Mouse (Mus musculus): ENCODE measurements around the gene Gm12695.
A peak's percentile ranks its signal among the peaks of the same experiment; 100 is the strongest.

Gene Gm12695

DNA sequence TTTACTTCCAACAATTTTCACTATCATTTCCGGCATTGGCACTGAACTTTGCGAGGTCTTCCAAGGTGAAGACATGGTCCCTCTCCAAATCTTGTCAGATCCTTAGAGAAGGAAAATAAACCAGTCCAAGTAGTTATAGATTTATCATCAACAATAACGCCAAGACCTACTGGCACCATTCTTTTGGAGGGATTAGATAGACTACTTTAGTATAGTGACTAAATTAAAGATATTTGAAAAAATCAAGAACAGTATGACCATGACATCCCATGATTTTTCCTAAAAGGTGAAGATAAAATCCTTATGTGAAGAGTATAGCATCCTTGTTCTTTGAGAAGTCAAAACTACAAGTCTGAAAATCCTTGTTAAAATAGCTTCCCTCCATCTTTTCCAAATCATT, at the start of gene Gm12695:
Gm12695 (minus strand) TSS at position 101 of the 400 bp plus-strand sequence.
- no peak for DNase-seq (ENCODE audit: low spot score)

GRCm38 (mm10) chr4:96825540-96826045, 40.6 kb upstream of the Gm12695 start:
- DNase-seq (ENCODE audit: low spot score), result no peak

- DNase-seq (ENCODE audit: low spot score), result no peak
These were observed 22.1 kb upstream of the Gm12695 start for GRCm38 (mm10) chr4:96806824-96807808.

DNA sequence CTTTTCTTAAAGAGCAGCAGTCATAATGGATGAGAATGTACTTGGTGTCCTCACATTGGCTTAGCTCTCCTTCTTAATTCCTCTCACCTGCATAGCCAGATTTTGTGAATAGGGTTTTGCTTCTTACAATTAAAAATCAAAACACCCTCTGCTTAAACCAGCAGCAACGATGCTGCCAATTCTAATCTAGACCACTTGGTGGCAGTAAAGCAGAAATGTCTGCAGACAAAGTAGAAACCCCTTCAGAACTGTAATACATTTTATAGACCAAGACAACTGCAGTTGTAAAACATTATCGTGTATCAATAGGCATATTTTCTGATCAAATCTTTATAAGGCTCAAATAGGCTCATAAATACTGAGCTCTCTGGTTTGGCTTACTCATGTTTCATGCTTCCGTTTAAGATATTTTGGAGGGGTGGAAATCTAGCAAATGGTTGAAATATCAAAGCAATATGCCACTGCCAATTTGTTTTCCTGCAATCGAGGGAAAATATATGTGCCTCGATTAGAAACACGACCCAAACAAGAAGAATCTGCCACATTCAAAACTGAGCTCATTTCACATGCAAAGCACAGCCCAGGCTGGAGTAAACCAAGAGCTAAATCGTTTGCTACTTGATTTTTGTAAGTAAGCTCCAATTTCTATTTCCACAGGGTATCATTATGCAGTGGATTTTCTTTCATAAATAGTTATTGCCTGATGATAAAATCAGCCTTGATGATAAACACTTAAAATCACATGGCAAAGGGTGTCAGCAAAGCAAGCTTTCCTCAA, 14.6 kb upstream of the Gm12695 start:
- DNase-seq (ENCODE audit: low spot score), result peak; percentile 16

DNA sequence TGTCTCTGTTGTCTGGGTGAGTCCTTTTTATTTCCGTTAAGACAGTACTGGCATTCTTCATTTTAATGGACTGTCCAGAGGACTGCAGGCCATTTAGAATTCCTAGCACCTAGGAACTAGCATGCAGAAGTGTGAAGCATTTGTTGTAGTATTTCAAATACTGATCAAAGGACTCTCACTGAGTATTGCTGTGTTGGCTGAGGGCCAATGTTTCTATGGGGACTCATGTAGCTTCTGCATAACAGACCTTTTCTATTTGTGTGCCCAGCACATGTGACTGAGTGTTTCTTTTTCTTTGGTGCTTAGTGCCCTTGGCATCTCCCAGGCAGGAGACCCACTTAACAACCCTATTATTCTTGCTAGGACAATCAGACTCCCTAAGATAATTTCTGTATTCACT, 12.6 kb upstream of the Gm12695 start:
- no peak for DNase-seq (ENCODE audit: low spot score)

GRCm38 (mm10) chr4:96791301-96791700, 6.3 kb upstream of the Gm12695 start:
- no peak for DNase-seq (ENCODE audit: low spot score)

- DNase-seq (ENCODE audit: low spot score), result no peak
These were observed 4.9 kb upstream of the Gm12695 start for GRCm38 (mm10) chr4:96789905-96790304.

DNA sequence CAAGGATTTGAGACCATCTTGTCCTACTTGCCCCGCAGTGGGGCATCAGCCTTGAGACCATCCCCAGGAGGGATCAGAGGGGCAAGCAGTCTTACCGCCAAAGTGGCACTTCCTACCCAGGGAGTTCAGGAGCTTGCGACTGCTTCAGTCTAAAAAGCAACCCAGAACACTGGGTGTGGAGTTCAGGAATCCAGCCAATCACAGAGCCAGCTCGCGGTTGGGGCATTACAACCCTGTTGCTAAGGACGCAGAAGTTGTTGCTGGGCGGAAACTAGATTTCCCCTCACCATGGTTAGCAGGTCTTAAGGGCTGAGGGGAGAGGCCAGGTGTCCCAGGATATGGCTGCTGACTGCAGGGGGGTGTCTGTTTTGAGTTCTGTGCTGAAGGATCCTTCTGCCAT, 1.6 kb upstream of the Gm12695 start:
- no peak for DNase-seq (ENCODE audit: low spot score)

DNA sequence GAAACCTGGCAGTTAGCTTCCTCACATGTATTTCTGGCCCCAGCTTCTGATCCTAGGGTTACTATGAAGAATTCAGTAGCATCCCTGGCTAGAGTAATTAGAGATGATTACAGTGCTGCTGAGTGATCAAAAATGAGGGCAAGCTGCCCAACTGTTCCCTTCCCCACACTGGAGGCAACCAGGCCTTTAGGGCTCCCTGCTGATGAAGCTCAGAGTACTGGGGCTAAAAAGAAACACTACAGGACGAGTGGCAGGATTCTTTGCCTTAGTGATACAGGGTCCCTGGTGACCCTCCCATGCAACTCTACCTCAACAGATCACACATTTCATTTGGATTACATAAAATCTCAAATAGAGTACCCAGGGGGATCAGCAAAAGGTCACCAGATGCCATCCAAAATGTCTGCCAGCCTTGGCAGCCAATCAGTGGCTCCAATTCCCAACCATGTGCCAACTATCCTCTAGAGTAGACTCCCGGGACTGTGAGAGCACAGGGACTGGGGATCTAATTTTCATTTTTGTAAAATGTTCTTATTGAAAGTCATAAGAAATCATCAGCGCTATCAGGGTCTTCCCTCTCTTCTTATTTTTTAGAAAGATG, 11.9 kb downstream of the Gm12695 start:
- DNase-seq (ENCODE audit: low spot score), result no peak

- DNase-seq (ENCODE audit: low spot score), result no peak
These were observed 18.5 kb downstream of the Gm12695 start for GRCm38 (mm10) chr4:96766396-96766998.

DNA sequence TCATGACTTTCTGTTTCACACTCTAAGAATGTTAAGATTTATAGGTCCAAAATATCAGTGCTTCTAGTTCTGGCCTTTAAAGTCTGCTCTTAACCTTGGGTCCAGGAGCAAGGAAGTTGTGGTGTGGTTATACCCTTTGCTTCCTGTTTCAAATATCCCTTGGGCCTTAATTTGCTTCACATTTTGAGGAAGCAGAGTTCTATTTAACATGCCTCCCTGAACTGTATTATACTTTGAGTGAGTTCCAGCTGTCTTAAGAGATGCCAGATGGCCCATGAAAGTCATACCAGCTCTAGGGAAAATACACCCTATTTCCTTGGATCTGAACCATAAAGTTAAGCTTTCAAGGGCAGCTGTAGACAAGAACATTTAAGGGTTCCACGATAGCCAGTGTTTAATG, 33.0 kb downstream of the Gm12695 start:
- DNase-seq (ENCODE audit: low spot score), result no peak

DNA sequence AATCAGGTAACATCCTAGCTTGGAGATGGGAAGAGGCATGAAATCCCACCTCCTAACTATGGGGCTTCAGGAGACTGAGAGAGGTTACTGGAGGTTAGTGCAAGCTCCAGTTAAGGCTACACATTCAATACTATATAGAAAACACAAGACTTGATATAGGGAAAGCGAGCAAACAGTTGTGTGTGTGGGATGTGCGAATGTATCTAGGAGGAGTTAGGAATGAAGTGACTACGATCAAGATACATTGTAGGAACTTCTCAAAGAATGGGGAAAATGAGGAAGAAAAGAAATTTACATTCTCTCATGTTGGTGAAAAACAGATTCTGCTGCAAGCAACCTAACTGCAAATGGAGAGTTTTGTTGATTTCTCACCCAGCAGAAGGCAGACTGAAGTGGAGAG, 44.5 kb downstream of the Gm12695 start:
- no peak for DNase-seq (ENCODE audit: low spot score)

DNA sequence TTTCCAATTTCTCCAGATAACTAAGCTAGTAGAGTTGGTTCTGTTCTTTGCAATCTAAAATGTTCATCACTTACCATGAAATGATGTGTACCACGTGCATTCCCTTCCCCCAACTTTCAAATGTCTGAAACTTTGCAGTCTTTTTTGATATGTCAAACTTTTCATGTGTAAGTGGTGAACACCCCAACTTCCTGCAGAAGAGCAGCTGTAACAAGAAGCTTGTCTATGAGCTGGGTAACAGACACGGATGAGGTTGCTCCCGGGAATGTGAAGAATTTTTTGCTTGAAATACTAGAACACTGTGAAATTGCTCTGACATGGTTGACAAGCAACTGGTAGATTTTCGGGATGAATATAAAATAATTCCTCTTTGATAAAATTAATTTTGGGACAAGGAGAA, 55.7 kb downstream of the Gm12695 start:
- no peak for DNase-seq (ENCODE audit: low spot score)

GRCm38 (mm10) chr4:96728211-96728610, 56.8 kb downstream of the Gm12695 start:
- no peak for DNase-seq (ENCODE audit: low spot score)

DNA sequence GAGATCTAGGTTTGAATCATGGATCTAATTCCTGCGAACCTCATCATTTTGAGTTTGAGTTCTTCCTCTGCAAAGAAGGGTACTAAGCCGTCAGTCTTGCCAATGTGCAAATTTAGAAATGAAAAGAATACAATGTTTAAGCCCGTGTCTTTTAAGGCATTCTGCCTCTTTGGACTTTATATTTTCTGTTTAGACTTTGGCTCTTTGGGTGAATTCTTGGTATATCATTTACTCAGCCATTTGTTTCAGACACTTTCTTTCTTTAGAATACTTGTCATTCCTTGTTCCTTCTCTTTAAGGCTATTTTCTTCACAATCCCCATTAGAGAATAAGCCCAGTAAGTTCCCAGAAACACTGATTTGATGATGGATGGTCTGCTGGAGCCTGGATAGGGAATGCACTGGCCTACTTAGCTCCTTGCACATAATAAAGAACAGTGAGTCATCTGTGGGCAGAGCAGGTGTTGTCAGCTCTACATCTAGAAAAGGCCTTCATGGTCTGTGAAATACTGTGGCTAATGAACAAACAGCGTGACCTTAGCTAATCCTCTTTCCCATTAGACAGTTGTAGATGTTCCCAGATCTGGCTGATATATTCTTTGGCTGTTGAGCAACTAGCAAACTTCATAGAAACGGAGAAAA, 59.5 kb downstream of the Gm12695 start:
- DNase-seq (ENCODE audit: low spot score), result no peak

DNA sequence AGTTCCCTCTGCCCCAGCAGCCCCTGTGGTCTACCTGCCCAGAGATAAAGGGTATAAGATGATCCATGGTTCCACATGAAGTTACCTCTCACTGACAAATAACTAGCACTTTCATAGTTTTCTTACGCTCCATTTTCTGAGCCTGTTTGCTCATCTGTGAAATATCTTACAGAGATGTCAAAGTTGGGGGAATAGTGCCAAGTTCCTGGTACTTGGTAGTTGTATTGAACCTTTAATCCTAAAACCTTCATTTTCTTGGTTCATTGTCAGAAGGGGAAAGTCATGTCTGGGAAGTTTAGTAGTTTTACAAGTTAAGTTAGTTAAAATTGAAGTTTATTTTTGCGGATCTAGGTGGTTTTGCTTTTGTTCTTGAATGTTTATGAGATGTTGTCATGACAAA, 62.7 kb downstream of the Gm12695 start:
- no peak for DNase-seq (ENCODE audit: low spot score)

DNA sequence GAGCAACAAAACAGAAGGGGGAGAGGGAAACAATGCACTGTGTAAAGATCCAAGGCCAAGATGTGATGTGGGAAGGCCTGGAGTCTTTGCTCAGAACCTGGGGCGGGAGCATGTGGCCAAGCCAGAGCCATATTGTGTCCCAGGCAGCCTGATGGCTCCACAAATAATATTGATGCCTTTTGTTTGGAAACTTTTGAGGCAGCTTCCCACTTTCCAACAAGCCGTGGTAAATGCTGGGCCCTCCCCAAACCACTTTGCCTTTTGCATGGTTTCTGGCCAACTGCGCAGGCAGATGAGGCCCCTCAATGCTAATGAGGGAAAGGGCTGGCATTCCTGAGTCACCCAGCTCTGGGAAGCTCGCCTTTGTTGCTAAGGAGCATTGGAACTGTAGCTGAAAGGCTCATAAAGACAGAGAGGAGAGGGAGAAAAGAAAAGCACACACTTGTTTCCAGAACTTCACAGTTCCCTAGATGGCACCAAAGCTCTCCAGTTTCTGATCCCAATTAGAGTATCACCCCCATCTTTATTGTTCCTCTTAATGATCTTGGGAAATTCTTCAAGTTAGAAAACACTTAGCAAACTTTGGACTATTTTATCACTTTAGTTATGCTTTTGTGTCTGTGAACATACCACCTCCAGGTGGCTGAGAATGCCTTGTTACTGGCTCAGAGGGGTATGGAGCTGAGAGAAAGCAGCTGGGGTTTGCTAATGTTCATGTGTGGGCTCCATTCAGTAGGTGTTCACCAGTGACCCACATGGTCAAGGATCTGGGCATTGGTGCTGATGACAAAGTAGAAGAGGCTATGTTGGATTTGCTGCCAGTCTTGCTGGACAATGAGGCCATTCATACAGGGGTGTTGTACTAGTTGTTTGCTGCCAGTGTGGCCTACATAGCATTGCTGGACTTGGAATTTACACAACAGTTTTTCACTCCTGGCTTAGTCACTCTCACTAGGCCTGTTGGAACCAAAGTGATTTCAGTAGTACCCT, 65.7 kb downstream of the Gm12695 start:
- peak; percentile 47 for DNase-seq (ENCODE audit: low spot score)

DNA sequence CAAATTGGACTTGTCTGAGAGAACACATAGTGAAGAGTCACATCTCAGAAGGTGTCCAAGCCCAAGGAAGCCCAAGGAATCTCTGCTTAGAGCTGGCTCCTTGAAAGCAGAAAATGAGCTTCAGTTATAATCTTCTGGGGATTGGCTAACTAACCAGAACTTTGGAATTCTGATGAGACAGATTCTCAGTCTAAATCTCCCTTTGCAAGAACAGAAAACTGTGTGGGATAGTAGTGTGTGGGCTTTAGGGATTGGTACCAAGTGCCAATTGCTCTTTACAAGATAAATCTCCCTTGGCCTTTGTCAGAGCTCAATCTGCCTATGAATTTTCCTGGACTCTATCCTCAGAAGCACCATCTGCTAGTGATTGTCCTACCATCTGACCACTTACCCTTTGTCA, 66.5 kb downstream of the Gm12695 start:
- no peak for DNase-seq (ENCODE audit: low spot score)

GRCm38 (mm10) chr4:96705281-96705951, 79.6 kb downstream of the Gm12695 start:
- peak; percentile 59 for DNase-seq (ENCODE audit: low spot score)

GRCm38 (mm10) chr4:96698218-96698561, 86.8 kb downstream of the Gm12695 start:
- no peak for DNase-seq (ENCODE audit: low spot score)

All from left cerebral cortex, adult 11 months (tissue).